Mouse (Mus musculus) heart, embryonic 16.5 days (tissue): ENCODE results near the gene Map3k1. TPM values are rescaled to one million over a fixed set of nuclear protein-coding genes. Genes with fewer than 3 reads are reported as not detected.

Experiments used
- ATAC-seq: fragments of 200-750 bp; cut with Nextera tagmentation; replicated peaks from 2 replicates; pipeline ENCODE4 v1.8.0; 2017; ENCODE audit warnings: moderate number of reproducible peaks; ENCODE audit not compliant: insufficient read depth, low FRiP score; ENCODE audit errors: extremely low read depth
- H3K27ac ChIP-seq: fragments of 300-500 bp; sonication (generic); 2 replicates; pipeline ENCODE4 v1.5.1; 2014; ENCODE audit warnings: mild to moderate bottlenecking, low read length, control low read depth, moderate library complexity
- H3K27me3 ChIP-seq: fragments of 300-500 bp; sonication (generic); 2 replicates; pipeline ENCODE4 v1.6.1; 2014; ENCODE audit warnings: low read length, mixed read lengths; ENCODE audit not compliant: control insufficient read depth, insufficient read depth
- H3K36me3 ChIP-seq: fragments of 300-500 bp; sonication (generic); 2 replicates; pipeline ENCODE4 v1.6.1; 2014; ENCODE audit not compliant: control insufficient read depth, insufficient read depth
- H3K4me1 ChIP-seq: fragments of 300-500 bp; sonication (generic); 2 replicates; pipeline ENCODE4 v1.6.1; 2014; ENCODE audit warnings: low read length, mixed read lengths; ENCODE audit not compliant: control insufficient read depth, insufficient read depth
- H3K4me2 ChIP-seq: fragments of 300-500 bp; sonication (generic); 2 replicates; pipeline ENCODE4 v1.6.1; 2014; ENCODE audit warnings: low read depth, mild to moderate bottlenecking, control low read depth, low read length
- H3K4me3 ChIP-seq: fragments of 300-500 bp; sonication (generic); 2 replicates; pipeline ENCODE4 v1.5.1; 2014; ENCODE audit warnings: mild to moderate bottlenecking, control low read depth, low read length
- H3K9ac ChIP-seq: fragments of 300-500 bp; sonication (generic); 2 replicates; pipeline ENCODE4 v1.6.1; 2014; ENCODE audit warnings: low read length, control low read depth
- H3K9me3 ChIP-seq: fragments of 300-500 bp; sonication (generic); replicated peaks from 2 replicates; pipeline ENCODE4 v1.6.1; 2016; ENCODE audit warnings: low read length; ENCODE audit not compliant: control insufficient read depth
- WGBS: fragments of 180-500 bp; shearing (Covaris S2); extraction: QIAGEN DNeasy Blood & Tissue Kit; methylation state at CpG from one replicate; pipeline ENCODE4 v1.1.7; 2014; 5-methylcytosine and 5-hydroxymethylcytosine counted together
- polyA plus RNA-seq: library from polyadenylated mRNA; unstranded; fragments of >200 nt; fragmentation: Nextera tagmentation; extraction: Ambion mirVana; gene quantifications from 2 replicates; pipeline ENCODE4 v1.2.1, GENCODE M21; 2015

Map3k1 gene
- polyA plus RNA-seq, 1 experiment from 2014 or later, result 12.9 TPM

DNA sequence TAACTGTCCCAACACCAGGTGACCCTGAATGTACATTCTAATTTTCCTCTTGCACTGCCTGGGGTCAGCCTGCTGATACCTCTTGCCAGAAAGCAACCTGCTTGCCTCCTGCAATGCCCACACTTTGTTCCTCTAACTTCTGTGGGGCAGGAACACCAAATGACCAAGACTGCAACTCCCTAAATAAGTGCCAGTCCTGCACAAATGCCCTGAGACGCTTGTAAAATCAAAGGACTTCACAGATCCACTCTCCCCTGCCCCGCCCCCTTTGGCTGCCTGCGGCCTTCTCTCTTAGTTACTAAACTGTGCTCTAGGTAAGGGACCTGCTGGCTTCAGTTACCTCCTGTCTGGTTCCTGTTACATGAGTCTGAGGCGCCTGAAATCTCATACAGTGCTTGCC lies 7.9 kb downstream of the Map3k1 start:
- WGBS, result 61% methylated on average over 4 of the region's 4 CpGs
- H3K36me3 ChIP-seq, result no peaks in the 10 kb centered on the region
- H3K9ac ChIP-seq, result no peak overlapping the region; the same call in 1 of the 2 replicates

DNA sequence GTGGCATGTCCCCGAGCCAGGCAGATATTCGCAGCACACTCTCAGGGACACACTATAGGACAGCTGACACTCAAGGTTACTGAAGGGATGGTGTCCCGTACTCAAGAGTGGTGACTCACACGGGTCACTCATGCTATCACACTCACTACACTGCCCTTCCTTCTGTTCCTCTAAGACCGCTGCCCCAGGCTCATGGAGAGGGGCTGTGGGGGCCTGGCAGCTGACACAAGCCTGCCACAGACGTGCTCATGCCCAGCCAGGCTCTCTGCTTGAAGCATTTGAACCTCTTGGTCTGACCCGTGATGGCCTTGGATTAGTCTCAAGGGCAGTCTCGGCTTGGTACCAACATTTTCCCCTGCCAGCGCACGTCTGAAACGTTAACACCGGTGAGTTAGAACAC lies 10.7 kb downstream of the Map3k1 start:
- peaks cover 65% of the 10 kb centered on the region for H3K4me1 ChIP-seq
- H3K9ac ChIP-seq, result peak overlapping the region; percentile 5
- H3K4me3 ChIP-seq, result no peak overlapping the region

More for the DNA sequence above, 7.9 kb downstream of the Map3k1 start:
- no peaks in the 10 kb centered on the region for H3K27me3 ChIP-seq
- no peak overlapping the region for H3K27ac ChIP-seq
- H3K9me3 ChIP-seq, result no peaks in the 10 kb centered on the region
- ATAC-seq, result no peak
- no peak overlapping the region for H3K4me3 ChIP-seq
- H3K4me2 ChIP-seq, result no peak overlapping the region
- H3K4me1 ChIP-seq, result peaks cover 87% of the 10 kb centered on the region

DNA sequence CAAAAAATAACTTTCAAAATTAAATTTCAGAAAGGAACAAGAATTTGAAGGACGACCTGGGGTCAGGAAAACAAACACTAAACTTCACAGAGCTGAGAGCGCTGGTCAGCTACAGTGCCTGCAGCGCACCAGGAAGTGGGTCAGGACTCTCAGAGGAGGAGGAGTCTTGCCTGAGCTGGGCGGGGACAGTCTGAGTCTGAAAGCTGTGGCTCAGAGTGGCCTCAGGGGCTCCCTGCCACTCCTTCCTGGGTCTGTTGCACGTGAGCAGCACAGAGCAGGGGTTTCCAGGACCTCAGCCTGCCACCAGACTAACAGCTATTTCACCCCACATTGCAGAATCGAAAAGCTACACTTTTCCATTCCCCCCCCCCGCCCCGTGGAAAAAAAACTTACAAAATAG lies 11.8 kb downstream of the Map3k1 start:
- H3K9ac ChIP-seq, result peak overlapping the region; percentile 29
- 13% methylated on average over 8 of the region's 8 CpGs for WGBS
- H3K4me2 ChIP-seq, result peak overlapping the region; percentile 43

More for the DNA sequence above, 10.7 kb downstream of the Map3k1 start:
- peak overlapping the region; percentile 43 for H3K4me2 ChIP-seq
- WGBS, result 31% methylated on average over 12 of the region's 12 CpGs
- peak overlapping the region; percentile 90 for H3K27ac ChIP-seq
- no peaks in the 10 kb centered on the region for H3K27me3 ChIP-seq
- no peaks in the 10 kb centered on the region for H3K36me3 ChIP-seq
- ATAC-seq, result peak; percentile 50
- no peaks in the 10 kb centered on the region for H3K9me3 ChIP-seq

DNA sequence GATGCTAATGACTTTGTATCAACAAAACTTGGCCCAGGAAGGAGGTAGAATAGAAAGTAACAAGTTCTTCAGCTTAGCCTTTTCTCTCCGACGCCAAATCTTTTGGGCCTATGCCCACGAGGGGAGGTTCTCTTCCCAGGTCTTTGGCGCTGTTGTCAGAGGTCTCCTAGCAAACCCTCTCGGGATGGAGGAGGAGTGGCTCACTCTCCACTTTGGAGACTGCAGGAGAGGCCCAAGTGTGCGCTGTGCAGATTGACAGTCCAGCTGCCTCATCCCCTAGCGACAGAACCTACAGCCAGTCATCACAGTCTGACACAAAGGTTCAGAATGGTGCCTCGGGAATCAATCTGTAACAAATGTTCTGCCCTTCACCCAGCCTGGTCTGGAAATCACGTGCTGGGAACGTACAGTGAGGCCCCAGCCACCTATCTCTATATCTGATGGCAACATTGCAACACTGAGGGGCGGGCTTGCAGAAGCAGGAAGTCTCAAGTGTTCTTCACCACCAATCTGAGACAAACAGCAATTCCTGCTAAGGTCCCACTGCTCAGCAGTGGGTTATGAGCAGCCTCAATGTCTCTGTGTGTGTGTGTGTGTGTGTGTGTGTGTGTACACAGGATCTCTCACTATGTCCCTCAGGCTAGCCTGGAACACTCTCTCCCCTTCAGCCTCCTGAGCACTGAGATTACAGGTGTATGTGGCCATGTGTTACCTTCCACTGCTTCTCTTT lies 12.4 kb downstream of the Map3k1 start:
- no peaks in the 10 kb centered on the region for H3K9me3 ChIP-seq
- no peak overlapping the region for H3K4me3 ChIP-seq
- H3K4me1 ChIP-seq, result peaks cover 68% of the 10 kb centered on the region
- peak overlapping the region; percentile 90 for H3K27ac ChIP-seq
- ATAC-seq, result peak; percentile 23; the same call in 1 of the 2 replicates
- H3K36me3 ChIP-seq, result no peaks in the 10 kb centered on the region
- peak overlapping the region; percentile 43 for H3K4me2 ChIP-seq
- H3K27me3 ChIP-seq, result no peaks in the 10 kb centered on the region
- H3K9ac ChIP-seq, result peak overlapping the region; percentile 30
- WGBS, result 17% methylated on average over 11 of the region's 11 CpGs

More for the DNA sequence above, 11.8 kb downstream of the Map3k1 start:
- H3K27ac ChIP-seq, result peak overlapping the region; percentile 90
- H3K36me3 ChIP-seq, result no peaks in the 10 kb centered on the region
- H3K4me1 ChIP-seq, result peaks cover 69% of the 10 kb centered on the region
- no peaks in the 10 kb centered on the region for H3K9me3 ChIP-seq
- 0 out of 2 replicates have a peak overlapping the region, but pooled peaks have one; percentile 4 for H3K4me3 ChIP-seq
- peak; percentile 78 for ATAC-seq
- H3K27me3 ChIP-seq, result no peaks in the 10 kb centered on the region

DNA sequence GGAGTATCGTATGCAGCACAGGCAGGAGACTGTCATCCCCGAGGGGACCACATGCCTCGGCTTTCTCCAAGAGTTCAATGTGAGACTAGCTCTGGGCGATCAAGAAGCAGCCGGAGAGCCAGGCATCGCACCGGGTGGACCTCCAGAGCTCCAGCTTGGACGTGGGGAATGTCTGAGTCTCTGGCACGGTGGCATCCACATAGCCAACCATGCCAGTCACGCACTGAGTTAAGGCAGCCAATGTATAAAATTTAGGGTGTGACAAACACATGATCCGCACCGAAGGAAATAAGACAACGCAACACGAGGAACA lies 15.9 kb downstream of the Map3k1 start:
- H3K36me3 ChIP-seq, result no peaks in the 10 kb centered on the region
- WGBS, result 80% methylated on average over 14 of the region's 14 CpGs
- no peak overlapping the region for H3K4me2 ChIP-seq
- no peak overlapping the region for H3K4me3 ChIP-seq
- H3K9me3 ChIP-seq, result no peaks in the 10 kb centered on the region
- no peaks in the 10 kb centered on the region for H3K27me3 ChIP-seq
- no peak overlapping the region for H3K27ac ChIP-seq
- H3K4me1 ChIP-seq, result peaks cover 72% of the 10 kb centered on the region
- H3K9ac ChIP-seq, result no peak overlapping the region
- no peak for ATAC-seq

DNA sequence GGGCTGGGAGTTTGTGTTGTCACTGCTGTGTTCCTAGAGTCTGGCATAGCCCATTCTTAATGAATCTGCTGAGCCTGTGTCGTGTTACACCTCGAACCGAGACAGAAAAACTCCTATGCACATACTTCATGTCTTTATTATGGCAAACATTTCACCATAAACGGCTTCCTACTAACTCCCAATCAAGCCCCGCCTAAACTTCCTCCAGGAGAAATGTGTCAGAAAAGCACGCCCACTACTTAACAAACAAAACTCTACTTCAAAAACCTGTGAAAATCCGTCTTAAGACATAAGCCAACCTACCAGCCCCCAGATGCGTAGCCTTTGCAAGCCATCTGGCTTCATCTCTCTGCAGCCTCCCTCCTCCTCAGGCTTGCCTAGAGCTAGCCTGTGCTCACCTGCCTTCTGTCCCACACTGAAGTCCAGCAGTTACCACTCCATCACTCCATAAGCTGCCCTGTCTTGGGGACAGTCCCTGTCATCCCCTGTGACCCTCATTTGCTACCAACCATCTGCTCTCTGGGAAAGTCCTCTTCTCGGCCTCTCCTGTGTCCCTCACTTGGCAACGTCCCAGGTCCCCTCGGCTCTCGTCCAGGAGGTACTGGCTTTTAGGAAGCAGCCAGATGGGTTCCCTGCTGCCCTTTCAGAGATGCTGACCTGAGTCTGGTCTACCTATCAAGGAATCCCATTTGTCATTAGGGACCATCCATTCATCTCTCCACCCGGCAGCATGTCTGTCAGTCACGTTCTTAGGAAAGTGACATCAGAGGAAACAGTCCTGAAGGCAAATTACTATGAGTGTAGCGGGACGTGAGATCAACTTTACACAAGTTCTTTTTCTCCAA lies 16.4 kb downstream of the Map3k1 start:
- no peaks in the 10 kb centered on the region for H3K36me3 ChIP-seq
- no peak overlapping the region for H3K4me2 ChIP-seq
- H3K4me1 ChIP-seq, result peaks cover 66% of the 10 kb centered on the region
- no peaks in the 10 kb centered on the region for H3K9me3 ChIP-seq
- no peaks in the 10 kb centered on the region for H3K27me3 ChIP-seq
- WGBS, result 49% methylated on average over 16 of the region's 16 CpGs
- H3K27ac ChIP-seq, result no peak overlapping the region
- H3K9ac ChIP-seq, result no peak overlapping the region
- no peak for ATAC-seq
- H3K4me3 ChIP-seq, result no peak overlapping the region

DNA sequence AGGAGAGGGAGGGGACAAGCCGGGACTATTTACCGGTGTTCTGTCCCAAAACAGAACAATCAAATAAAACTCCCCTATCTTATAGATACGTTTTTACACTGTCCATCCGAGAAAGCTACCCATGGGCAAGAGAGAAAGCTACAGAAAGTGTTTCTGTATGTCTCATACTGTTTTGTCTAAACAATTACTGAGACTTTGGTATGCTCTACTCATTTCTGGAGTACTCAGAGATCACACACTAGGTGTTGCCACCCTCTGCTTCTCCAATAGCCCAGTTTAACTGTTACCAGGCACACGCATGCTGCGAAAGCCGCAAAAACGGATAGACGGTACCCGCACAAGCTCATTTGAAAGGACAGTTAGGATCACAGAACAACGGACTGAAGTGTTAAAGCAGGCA lies 17.2 kb downstream of the Map3k1 start:
- H3K9ac ChIP-seq, result no peak overlapping the region

DNA sequence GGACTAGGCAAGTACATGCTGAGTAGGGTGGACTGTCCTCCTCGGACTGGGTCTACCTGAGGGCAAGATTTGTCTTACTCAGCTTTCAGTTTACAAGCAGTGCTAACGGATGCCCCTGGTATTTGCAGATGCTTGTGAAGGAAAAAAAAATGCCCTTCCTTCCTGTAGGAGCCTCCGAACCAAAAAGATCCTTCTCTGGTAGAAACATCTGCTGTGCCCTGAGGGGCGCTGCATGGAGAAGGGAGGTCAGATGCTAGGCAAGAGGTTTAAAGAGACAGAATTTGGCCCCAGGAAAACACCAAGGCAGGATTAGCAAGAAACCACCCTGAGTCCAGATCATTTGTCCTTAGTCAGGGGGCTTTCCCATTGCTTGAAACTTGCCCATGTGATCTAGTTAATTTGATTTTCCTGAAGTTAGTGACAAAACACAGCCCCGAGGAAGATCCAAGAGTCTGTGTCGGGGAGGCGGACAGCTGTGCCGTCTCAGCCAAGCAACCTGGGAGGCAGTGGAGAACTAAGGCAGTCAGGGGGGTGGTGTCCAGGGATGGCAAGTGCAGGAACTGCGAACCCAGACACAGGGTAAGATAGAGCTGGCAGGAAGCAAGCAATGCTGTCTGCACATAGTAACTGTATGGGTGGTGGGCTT lies 19.2 kb downstream of the Map3k1 start:
- 52% methylated on average over 9 of the region's 9 CpGs for WGBS
- H3K27me3 ChIP-seq, result no peaks in the 10 kb centered on the region
- no peaks in the 10 kb centered on the region for H3K9me3 ChIP-seq
- ATAC-seq, result 0 out of 2 replicates have a peak, but pooled peaks have one; percentile 19
- peaks cover 49% of the 10 kb centered on the region for H3K4me1 ChIP-seq
- peak overlapping the region; percentile 62; the same call in 1 of the 2 replicates for H3K4me2 ChIP-seq
- peak overlapping the region; percentile 64; the same call in 1 of the 2 replicates for H3K27ac ChIP-seq
- H3K36me3 ChIP-seq, result no peaks in the 10 kb centered on the region
- H3K4me3 ChIP-seq, result no peak overlapping the region
- no peak overlapping the region; the same call in 1 of the 2 replicates for H3K9ac ChIP-seq

More for the DNA sequence above, 17.2 kb downstream of the Map3k1 start:
- 88% methylated on average over 11 of the region's 11 CpGs for WGBS
- no peak for ATAC-seq
- H3K27ac ChIP-seq, result no peak overlapping the region
- H3K4me1 ChIP-seq, result peaks cover 59% of the 10 kb centered on the region
- no peak overlapping the region for H3K4me2 ChIP-seq
- no peaks in the 10 kb centered on the region for H3K27me3 ChIP-seq
- no peak overlapping the region for H3K4me3 ChIP-seq
- no peaks in the 10 kb centered on the region for H3K36me3 ChIP-seq
- H3K9me3 ChIP-seq, result no peaks in the 10 kb centered on the region
